23 mouse cellular contexts compared by ENCODE assay signal in the genomic region with DNA sequence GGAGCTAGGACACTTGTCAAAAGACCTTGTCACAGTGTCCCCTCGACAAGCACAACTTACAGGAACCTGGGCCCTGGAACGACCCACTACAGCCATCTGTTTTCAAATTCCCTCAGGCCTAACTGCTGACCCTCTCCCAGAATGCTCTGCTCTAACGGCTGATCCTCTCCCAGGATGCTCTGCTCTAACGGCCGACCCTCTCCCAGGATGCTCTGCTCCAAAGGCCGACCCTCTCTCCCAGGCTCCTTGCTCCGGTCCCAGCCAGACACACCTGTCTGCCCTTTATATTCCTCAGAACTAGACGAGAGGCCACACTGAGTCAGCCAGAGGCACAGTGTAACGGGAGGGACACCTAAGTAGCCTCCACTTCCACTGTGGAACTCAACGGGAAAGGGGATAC.
"Had no signal": no experiment of that assay in that cellular context is flagged by ENCODE, and none has a peak within 500 bp of the region (broad histone marks: within the 10 kb centered on the region; RNA-seq: fewer than 3 reads in every experiment).

No protein-coding gene starts in this region.

- H3K27me3 ChIP-seq: midbrain, embryonic 13.5 days; midbrain, embryonic 15.5 days; neural tube, embryonic 13.5 days; neural tube, embryonic 15.5 days had no signal

- H3K9me3 ChIP-seq: liver, embryonic 13.5 days; liver, embryonic 15.5 days; megakaryocyte, embryonic 14.5 days; midbrain, embryonic 13.5 days; midbrain, embryonic 15.5 days; neural tube, embryonic 13.5 days; neural tube, embryonic 15.5 days had no signal

- H3K36me3 ChIP-seq: liver, embryonic 13.5 days; liver, embryonic 15.5 days had no signal

- H3K4me3 ChIP-seq: liver, embryonic 13.5 days; liver, embryonic 15.5 days; megakaryocyte, embryonic 14.5 days; midbrain, embryonic 13.5 days; midbrain, embryonic 15.5 days; myocyte; neural tube, embryonic 13.5 days; neural tube, embryonic 15.5 days had no signal

- H3K27ac ChIP-seq: liver, embryonic 13.5 days; liver, embryonic 15.5 days; macrophage; midbrain, embryonic 13.5 days; midbrain, embryonic 15.5 days; neural tube, embryonic 13.5 days; neural tube, embryonic 15.5 days had no signal

- H3K4me2 ChIP-seq: liver, embryonic 13.5 days; liver, embryonic 15.5 days; lung, embryonic 14.5 days; midbrain, embryonic 11.5 days; midbrain, embryonic 13.5 days; midbrain, embryonic 15.5 days; neural tube, embryonic 13.5 days; neural tube, embryonic 15.5 days had no signal

- H3K4me1 ChIP-seq: liver, embryonic 13.5 days; liver, embryonic 15.5 days; midbrain, embryonic 13.5 days; midbrain, embryonic 15.5 days; neural tube, embryonic 13.5 days; neural tube, embryonic 15.5 days had no signal

- DNase-seq: liver, embryonic 13.5 days; liver, postnatal 0 days; lung, embryonic 14.5 days; lung, postnatal 14 days; lung, postnatal 36 days; retina, postnatal 1 day; right cerebral cortex, adult 18-20 months; right cerebral cortex, postnatal 25 days; right cerebral cortex, postnatal 4 days; spleen, adult 18-20 months; thymus, adult 18-20 months; thymus, postnatal 25 days; thymus, postnatal 4 days had no signal

- H3K9ac ChIP-seq: liver, embryonic 13.5 days; liver, embryonic 15.5 days; liver, postnatal 0 days; lung, embryonic 14.5 days; midbrain, embryonic 13.5 days; midbrain, embryonic 15.5 days; neural tube, embryonic 13.5 days; neural tube, embryonic 15.5 days had no signal

- ATAC-seq: liver, postnatal 0 days; lung, postnatal 0 days; midbrain, embryonic 13.5 days; midbrain, embryonic 15.5 days had no signal
